ENCODE assay signal across 8 mouse cellular contexts in genomic region chr7:90129732-90130392, GRCm38 (mm10). TPM values are rescaled to one million over a fixed set of nuclear protein-coding genes. Genes with fewer than 3 reads are reported as not detected.
DNase-seq lines count a peak whose midpoint lies in the region; ATAC-seq and TF ChIP-seq lines count a peak whose summit lies in the region.

Gene Picalm (plus strand): TSS chr7:90130213.

- no peaks in the 10 kb centered on the region for H3K36me3 ChIP-seq in heart, embryonic 11.5 days (ENCODE audit: control insufficient read depth, insufficient read depth, low read length)
- no peaks in the 10 kb centered on the region for H3K36me3 ChIP-seq in kidney, embryonic 16.5 days (ENCODE audit: insufficient read depth, low read length)
- H3K36me3 ChIP-seq in liver, adult 2 months (ENCODE audit: control insufficient read depth, insufficient read depth, low read length), result no peaks in the 10 kb centered on the region
- H3K36me3 ChIP-seq in myocyte (ENCODE audit: control insufficient read depth, insufficient read depth), result no peaks in the 10 kb centered on the region
- H3K36me3 ChIP-seq in splenic B cell, adult 2 months (ENCODE audit: control insufficient read depth, insufficient read depth, low read length, poor library complexity, severe bottlenecking), result no peaks in the 10 kb centered on the region

- H3ac ChIP-seq in myocyte (ENCODE audit: control insufficient read depth, insufficient read length), result peak within 1 kb of the TSS; percentile 65

- H3K27ac ChIP-seq in heart, embryonic 11.5 days (ENCODE audit: low read depth, low read length), result peak within 1 kb of the TSS; percentile 100
- H3K27ac ChIP-seq in kidney, embryonic 16.5 days (ENCODE audit: low read length), result peak within 1 kb of the TSS; percentile 100
- peak within 1 kb of the TSS; percentile 99 for H3K27ac ChIP-seq in liver, adult 2 months (replicated peaks; ENCODE audit: insufficient read depth, low read depth, low read length)

- H3K4me1 ChIP-seq in heart, embryonic 11.5 days (ENCODE audit: control insufficient read depth, insufficient read depth, low read length), result peaks cover 3% of the 10 kb centered on the region; the same call in 1 of the 2 replicates
- peaks cover 16% of the 10 kb centered on the region for H3K4me1 ChIP-seq in kidney, embryonic 16.5 days (ENCODE audit: insufficient read depth, low read length)
- peaks cover 15% of the 10 kb centered on the region; the same call in 1 of the 2 replicates for H3K4me1 ChIP-seq in liver, adult 2 months (ENCODE audit: control insufficient read depth, insufficient read depth, low read length)

- peak; percentile 80 for ATAC-seq in erythroblast, adult 5-6 weeks (replicated peaks; ENCODE audit: low FRiP score, poor library complexity, severe bottlenecking)
- ATAC-seq in heart, embryonic 11.5 days (replicated peaks; ENCODE audit: insufficient number of reproducible peaks, low FRiP score, low TSS enrichment), result peak; percentile 92
- ATAC-seq in kidney, embryonic 16.5 days (ENCODE audit: low FRiP score, low TSS enrichment), result peak; percentile 96

- H3K4me2 ChIP-seq in heart, embryonic 11.5 days, result peak within 1 kb of the TSS; percentile 78
- peak within 1 kb of the TSS; percentile 75 for H3K4me2 ChIP-seq in kidney, embryonic 16.5 days (replicated peaks; ENCODE audit: low read depth, low read length)
- peak within 1 kb of the TSS; percentile 88 for H3K4me2 ChIP-seq in myocyte (ENCODE audit: low read depth)

- peaks cover 16% of the 10 kb centered on the region; the same call in 1 of the 2 replicates for H3K79me2 ChIP-seq in liver, adult 2 months (ENCODE audit: control insufficient read depth, insufficient read depth, low read length)
- peaks cover 46% of the 10 kb centered on the region for H3K79me2 ChIP-seq in myocyte (ENCODE audit: control insufficient read depth, insufficient read depth)

- TF ChIP-seq CTCF in liver, adult 2 months (IDR thresholded peaks at IDR 0.05; ENCODE audit: low read depth, low read length), result no peak

- H3K9me3 ChIP-seq in heart, embryonic 11.5 days (replicated peaks; ENCODE audit: control insufficient read depth, low read length), result no peaks in the 10 kb centered on the region
- H3K9me3 ChIP-seq in kidney, embryonic 16.5 days (ENCODE audit: low read length), result no peaks in the 10 kb centered on the region

- peak within 1 kb of the TSS; percentile 96 for H3K4me3 ChIP-seq in heart, embryonic 11.5 days (ENCODE audit: low read depth, low read length)
- H3K4me3 ChIP-seq in kidney, embryonic 16.5 days (ENCODE audit: low read length), result peak within 1 kb of the TSS; percentile 94
- H3K4me3 ChIP-seq in liver, adult 2 months (ENCODE audit: insufficient read depth, low read depth, low read length), result peak within 1 kb of the TSS; percentile 94
- H3K4me3 ChIP-seq in myocyte, result peak within 1 kb of the TSS; percentile 99

- H3K27me3 ChIP-seq in heart, embryonic 11.5 days (ENCODE audit: control insufficient read depth, insufficient read depth, low read length), result no peaks in the 10 kb centered on the region
- no peaks in the 10 kb centered on the region for H3K27me3 ChIP-seq in kidney, embryonic 16.5 days (ENCODE audit: insufficient read depth, low read length)
- no peaks in the 10 kb centered on the region for H3K27me3 ChIP-seq in liver, adult 2 months (ENCODE audit: control insufficient read depth, insufficient read depth, low read length)
- no peaks in the 10 kb centered on the region for H3K27me3 ChIP-seq in myocyte (ENCODE audit: control insufficient read depth, insufficient read depth, insufficient read length)
- no peaks in the 10 kb centered on the region for H3K27me3 ChIP-seq in splenic B cell, adult 2 months (ENCODE audit: control insufficient read depth, insufficient read depth, low read length, poor library complexity, severe bottlenecking)

- H3K9ac ChIP-seq in heart, embryonic 11.5 days (ENCODE audit: low read depth, low read length), result peak within 1 kb of the TSS; percentile 99
- H3K9ac ChIP-seq in kidney, embryonic 16.5 days (replicated peaks; ENCODE audit: low read length), result peak within 1 kb of the TSS; percentile 98
- H3K9ac ChIP-seq in liver, adult 2 months (ENCODE audit: low read depth, low read length), result peak within 1 kb of the TSS; percentile 93

- TF ChIP-seq POLR2A in liver, adult 2 months (IDR thresholded peaks at IDR 0.05; ENCODE audit: extremely low read depth, insufficient read depth, low read length), result peak; percentile 81
- peak; percentile 68 for TF ChIP-seq POLR2A in myocyte (IDR thresholded peaks at IDR 0.05; ENCODE audit: insufficient read length, low read depth)

- under 1% methylated on average over 56 of the region's 72 CpGs for WGBS in heart, embryonic 11.5 days (ENCODE audit: insufficient replicate concordance)
- WGBS in kidney, embryonic 16.5 days, result under 1% methylated on average over 42 of the region's 72 CpGs
- under 1% methylated on average over 41 of the region's 72 CpGs for WGBS in liver, adult 2 months

- DNase-seq in B cell, adult 2 months, result peak; percentile 99
- peak; percentile 98 for DNase-seq in brain, adult 2 months (ENCODE audit: low read depth, low spot score)
- peak; percentile 78 for DNase-seq in liver, adult 2 months (ENCODE audit: extremely low read depth, low read depth, low spot score)
- peak; percentile 98 for DNase-seq in splenic B cell, adult 2 months (ENCODE audit: low read depth, low spot score)

TF ChIP-seq in myocyte, 11 proteins besides CTCF, POLR2A, EP300 and RAD21:
- TF ChIP-seq USF1 (IDR thresholded peaks at IDR 0.05; ENCODE audit: low read depth) (peak; percentile 74), MYOD1 (IDR thresholded peaks at IDR 0.05; ENCODE audit: control insufficient read depth in 1 of 3, insufficient read length in 2 of 3, low read depth in 2 of 3) (peak in 2 of 3 experiments; percentile 43 to 59), TCF12 (IDR thresholded peaks at IDR 0.05; ENCODE audit: insufficient read depth, poor library complexity, severe bottlenecking) (no peak), REST (IDR thresholded peaks at IDR 0.05; ENCODE audit: insufficient read depth, insufficient read length) (no peak), SRF (IDR thresholded peaks at IDR 0.05; ENCODE audit: control insufficient read depth, insufficient read length, low read depth) (no peak), POLR2AphosphoS2 (IDR thresholded peaks at IDR 0.05; ENCODE audit: insufficient read length, low read depth) (peak; percentile 79), MYOG (IDR thresholded peaks at IDR 0.05; ENCODE audit: control insufficient read depth in 1 of 3, insufficient read depth in 1 of 3, insufficient read length in 2 of 3, low read depth in 2 of 3) (peak in 2 of 3 experiments; percentile 23 to 66), MAX (IDR thresholded peaks at IDR 0.05; ENCODE audit: low read depth) (no peak), E2F4 (IDR thresholded peaks at IDR 0.05; ENCODE audit: insufficient read depth) (no peak), TCF3 (IDR thresholded peaks at IDR 0.05; ENCODE audit: insufficient read length, low read depth) (no peak), CEBPB (IDR thresholded peaks at IDR 0.05; ENCODE audit: insufficient read depth, poor library complexity, severe bottlenecking) (no peak)

RNA-seq across cellular contexts. Expression of gene Picalm, which starts in this region (rescaled TPM):
- total RNA-seq in erythroblast, adult 5-6 weeks (2015; ENCODE audit: low replicate concordance), result 800 and 869 TPM in 2 replicates
- total RNA-seq in erythroblast, adult 5-6 weeks (2017; ENCODE audit: low replicate concordance), result 1,037 and 1,102 TPM in 2 replicates
- 36.1 and 43.7 TPM in 2 replicates for polyA plus RNA-seq in heart, embryonic 11.5 days (2014; fragmentation: Nextera tagmentation; extraction: Ambion mirVana)
- polyA plus RNA-seq in kidney, embryonic 16.5 days (2015; fragmentation: Nextera tagmentation; extraction: Ambion mirVana), result 34.7 and 39.9 TPM in 2 replicates
- total RNA-seq in liver, adult 2 months (2014; rRNA removed), result 120 and 127 TPM in 2 replicates
- polyA plus RNA-seq in liver, adult 2 months (2012; rRNA removed), result 24.6 and 29.7 TPM in 2 replicates
- polyA plus RNA-seq in myocyte (2012; fragmentation: generic; extraction: Trizol), result 40.1 TPM

Comparison
In these comparisons a context has a peak if more than half of its experiments do, and no peak if none do; other contexts are left out.
1. Peak in every context shown above with its lines: DNase-seq, ATAC-seq, H3K4me3 ChIP-seq and H3K27ac ChIP-seq.